ENCODE assay signal across 8 mouse cellular contexts in the genomic region with DNA sequence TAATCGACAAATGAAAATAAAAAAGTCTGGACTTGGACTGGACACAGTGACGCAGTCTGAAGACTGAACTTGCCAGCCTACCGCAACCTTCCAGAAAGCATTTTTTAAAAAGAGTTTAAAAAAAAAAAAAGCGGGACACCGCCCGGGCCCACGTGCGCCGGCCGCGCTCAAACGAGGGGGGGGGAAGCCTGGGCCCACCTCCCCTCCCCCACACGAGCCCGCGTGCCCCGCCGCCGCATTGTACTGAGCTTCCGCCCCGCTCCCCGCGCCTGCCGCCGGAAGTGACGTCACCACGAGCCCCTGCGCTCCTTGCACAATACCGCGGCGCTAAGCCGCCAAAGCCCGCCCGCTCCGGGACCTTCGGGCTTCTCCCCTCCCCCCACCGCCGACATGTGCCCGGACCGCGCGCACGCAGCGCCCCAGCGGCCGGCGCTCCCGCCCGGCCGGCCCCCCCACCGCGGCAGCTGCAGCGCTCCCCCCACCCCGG. TPM values are rescaled to one million over a fixed set of nuclear protein-coding genes. Genes with fewer than 3 reads are reported as not detected.
DNase-seq lines count a peak whose midpoint lies in the region; ATAC-seq and TF ChIP-seq lines count a peak whose summit lies in the region.

No protein-coding gene starts in this region.

- peaks cover 56% of the 10 kb centered on the region for H3K4me1 ChIP-seq in E14TG2a.4 (replicated peaks; ENCODE audit: low read depth, low read length)
- H3K4me1 ChIP-seq in forebrain, embryonic 14.5 days (ENCODE audit: control insufficient read depth, insufficient read depth, low read length): peaks cover 13% of the 10 kb centered on the region
- peaks cover 14% of the 10 kb centered on the region for H3K4me1 ChIP-seq in neural tube, embryonic 14.5 days (ENCODE audit: control insufficient read depth, insufficient read depth, low read length)
- H3K4me1 ChIP-seq in testis, adult 2 months (ENCODE audit: control insufficient read depth, insufficient read depth, low read length): no peaks in the 10 kb centered on the region

- peak overlapping the region; percentile 100 for H3K9ac ChIP-seq in forebrain, embryonic 14.5 days (ENCODE audit: low read length)
- peak overlapping the region; percentile 99 for H3K9ac ChIP-seq in neural tube, embryonic 14.5 days (replicated peaks; ENCODE audit: low read depth, low read length)

- H3K27me3 ChIP-seq in E14TG2a.4 (ENCODE audit: insufficient read depth, low read length): no peaks in the 10 kb centered on the region
- H3K27me3 ChIP-seq in forebrain, embryonic 14.5 days (replicated peaks; ENCODE audit: control insufficient read depth, insufficient read depth, low read length): no peaks in the 10 kb centered on the region
- no peaks in the 10 kb centered on the region for H3K27me3 ChIP-seq in neural tube, embryonic 14.5 days (ENCODE audit: control insufficient read depth, insufficient read depth, low read length)
- no peaks in the 10 kb centered on the region for H3K27me3 ChIP-seq in testis, adult 2 months (ENCODE audit: control insufficient read depth, insufficient read depth, low read length)

- H3K4me2 ChIP-seq in forebrain, embryonic 14.5 days (ENCODE audit: low read length): peak overlapping the region; percentile 85
- peak overlapping the region; percentile 81 for H3K4me2 ChIP-seq in neural tube, embryonic 14.5 days (ENCODE audit: low read depth, low read length)

- peak; percentile 72 for ATAC-seq in cerebellum, adult (ENCODE audit: insufficient number of reproducible peaks, low FRiP score, low TSS enrichment)
- ATAC-seq in forebrain, embryonic 14.5 days: peak; percentile 92
- peak; percentile 92 for ATAC-seq in neural tube, embryonic 14.5 days (ENCODE audit: low read depth)

- H3K4me3 ChIP-seq in E14TG2a.4 (replicated peaks; ENCODE audit: low read length): peak overlapping the region; percentile 99
- peak overlapping the region; percentile 100 for H3K4me3 ChIP-seq in forebrain, embryonic 14.5 days (ENCODE audit: low read depth, low read length)
- H3K4me3 ChIP-seq in neural tube, embryonic 14.5 days (ENCODE audit: low read depth, low read length): peak overlapping the region; percentile 99
- peak overlapping the region; percentile 99 for H3K4me3 ChIP-seq in testis, adult 2 months (ENCODE audit: control insufficient read depth, low read depth, low read length)

- peak; percentile 96 for DNase-seq in forebrain, embryonic 14.5 days (ENCODE audit: low spot score)
- peak; percentile 97 to 98 for DNase-seq in heart, postnatal 14 days
- peak; percentile 85 to 94 for DNase-seq in layer of hippocampus, adult 18-20 months (ENCODE audit: low spot score in 2 of 2)
- DNase-seq in lung, adult 18-20 months: peak; percentile 95 to 97

- TF ChIP-seq CTCF in E14TG2a.4 (conservative IDR thresholded peaks at IDR 0.05; ENCODE audit: low read length): no peak
- no peak for TF ChIP-seq CTCF in testis, adult 2 months (IDR thresholded peaks at IDR 0.05; ENCODE audit: control insufficient read depth, insufficient read depth, insufficient replicate concordance, low read depth, low read length)

- 0 out of 2 replicates have a peak, but pooled peaks have one; percentile 16 for TF ChIP-seq POLR2A in testis, adult 2 months (IDR thresholded peaks at IDR 0.05; ENCODE audit: control insufficient read depth, low read depth, low read length)

- no peaks in the 10 kb centered on the region for H3K9me3 ChIP-seq in E14TG2a.4 (ENCODE audit: low read length)
- H3K9me3 ChIP-seq in forebrain, embryonic 14.5 days (replicated peaks; ENCODE audit: control insufficient read depth, low read length): no peaks in the 10 kb centered on the region
- no peaks in the 10 kb centered on the region for H3K9me3 ChIP-seq in neural tube, embryonic 14.5 days (ENCODE audit: control insufficient read depth, low read length)

- peak overlapping the region; percentile 99 for H3K27ac ChIP-seq in forebrain, embryonic 14.5 days (ENCODE audit: low read depth, low read length)
- peak overlapping the region; percentile 99 for H3K27ac ChIP-seq in neural tube, embryonic 14.5 days (ENCODE audit: low read depth, low read length)
- peak overlapping the region; percentile 88 for H3K27ac ChIP-seq in testis, adult 2 months (ENCODE audit: control insufficient read depth, insufficient read depth, low read depth, low read length)

- peaks cover 48% of the 10 kb centered on the region for H3K36me3 ChIP-seq in E14TG2a.4 (ENCODE audit: insufficient read depth, low read length)
- H3K36me3 ChIP-seq in forebrain, embryonic 14.5 days (ENCODE audit: control insufficient read depth, insufficient read depth, low read length): peaks cover 39% of the 10 kb centered on the region
- H3K36me3 ChIP-seq in neural tube, embryonic 14.5 days (ENCODE audit: control insufficient read depth, insufficient read depth, low read length): peaks cover 31% of the 10 kb centered on the region
- H3K36me3 ChIP-seq in testis, adult 2 months (ENCODE audit: control insufficient read depth, insufficient read depth, low read length): peaks cover 8% of the 10 kb centered on the region

- WGBS in forebrain, embryonic 14.5 days: under 1% methylated on average over 45 of the region's 53 CpGs
- under 1% methylated on average over 42 of the region's 53 CpGs for WGBS in neural tube, embryonic 14.5 days

- intact Hi-C loops in heart, postnatal 14 days (cut with DNase I): loop anchor here (1.0 kb wide), 1 partner anchor 17 kb away; a partner anchor contains a TSS

RNA-seq across cellular contexts. Expression of a gene that starts 1.3 kb away (rescaled TPM):
- polyA plus RNA-seq in forebrain, embryonic 14.5 days (2014; fragmentation: Nextera tagmentation; extraction: Ambion mirVana): 284 and 334 TPM in 2 replicates
- total RNA-seq in heart, postnatal 14 days (2021): 100 to 1,000 TPM; 212 to 218 TPM
- 100 to 1,000 TPM; 380 to 416 TPM for total RNA-seq in layer of hippocampus, adult 18-20 months (2021)
- polyA plus RNA-seq in neural tube, embryonic 14.5 days (2014; fragmentation: Nextera tagmentation; extraction: Ambion mirVana): 267 and 325 TPM in 2 replicates
- polyA plus RNA-seq in testis, adult 2 months (2012; rRNA removed): 137 and 147 TPM in 2 replicates

RNA-seq across cellular contexts. Expression of a gene that starts 17.4 kb away (rescaled TPM):
- polyA plus RNA-seq in forebrain, embryonic 14.5 days (2014; fragmentation: Nextera tagmentation; extraction: Ambion mirVana): 150 and 167 TPM in 2 replicates
- total RNA-seq in heart, postnatal 14 days (2021): 100 to 1,000 TPM; 111 to 119 TPM
- 10 to 100 TPM; 37.1 to 38.9 TPM for total RNA-seq in layer of hippocampus, adult 18-20 months (2021)
- polyA plus RNA-seq in neural tube, embryonic 14.5 days (2014; fragmentation: Nextera tagmentation; extraction: Ambion mirVana): 105 and 107 TPM in 2 replicates
- polyA plus RNA-seq in testis, adult 2 months (2012; rRNA removed): 15.3 and 21.8 TPM in 2 replicates

Comparison
In these comparisons a context has a peak if more than half of its experiments do, and no peak if none do; other contexts are left out.
1. Peak in every context shown above with its lines: DNase-seq, ATAC-seq, H3K4me3 ChIP-seq and H3K27ac ChIP-seq.